Mouse (Mus musculus) MEL (cell line): ENCODE measurements around the gene Lhfpl5.

Experiments
- CTCF ChIP-seq, 3 experiments: IDR thresholded peaks in 2 of 3; conservative IDR thresholded peaks in 1 of 3; 2 replicates each; pipeline ENCODE4 v1.5.1; 2011 to 2012; ENCODE audit warnings: low read length in 3 of 3, low read depth in 2 of 3, mild to moderate bottlenecking in 2 of 3, improper control_type of control experiment in 1 of 3, inconsistent platforms in 1 of 3, mixed read lengths in 1 of 3, moderate library complexity in 1 of 3; ENCODE audit not compliant: control insufficient read depth in 1 of 3, insufficient read depth in 1 of 3, poor library complexity in 1 of 3, severe bottlenecking in 1 of 3
- ETS1 ChIP-seq: IDR thresholded peaks from 2 replicates; pipeline ENCODE4 v1.6.1; 2012; ENCODE audit warnings: low read depth, mild to moderate bottlenecking, inconsistent platforms, low read length, improper control_type of control experiment, moderate library complexity
- TAL1 ChIP-seq: IDR thresholded peaks from 2 replicates; pipeline ENCODE4 v1.6.1; 2012; ENCODE audit warnings: mild to moderate bottlenecking, inconsistent platforms, low read length, moderate library complexity, mixed read lengths
- TBP ChIP-seq: IDR thresholded peaks from 2 replicates; pipeline ENCODE4 v1.8.0; 2011; ENCODE audit warnings: low read depth, low read length, improper control_type of control experiment

- no peak for TF ChIP-seq CTCF (IDR thresholded peaks at IDR 0.05 in 2 of 3, conservative IDR thresholded peaks at IDR 0.05 in 1 of 3; ENCODE audit: control insufficient read depth in 1 of 3, insufficient read depth in 1 of 3, low read depth in 2 of 3, low read length in 3 of 3, poor library complexity in 1 of 3, severe bottlenecking in 1 of 3)
- no peak for TF ChIP-seq TBP
- TF ChIP-seq ETS1, result no peak
- TF ChIP-seq TAL1, result no peak
These were observed 43.5 kb upstream of the Lhfpl5 start for GRCm38 (mm10) chr17:28531946-28532345.
